Mouse (Mus musculus): ENCODE results near the gene Apoa2.

GRCm38 (mm10) chr1:171265971-171266744 lies 41.3 kb downstream of the Apoa2 start:
- no peak for TF ChIP-seq CTCF (IDR thresholded peaks at IDR 0.05)
- TF ChIP-seq EP300 (IDR thresholded peaks at IDR 0.05; ENCODE audit: insufficient read depth, low read depth, low read length): no peak

Measured in heart, adult 2 months (tissue).